Comparison of ENCODE assay signal across 8 mouse cellular contexts in the genomic region with DNA sequence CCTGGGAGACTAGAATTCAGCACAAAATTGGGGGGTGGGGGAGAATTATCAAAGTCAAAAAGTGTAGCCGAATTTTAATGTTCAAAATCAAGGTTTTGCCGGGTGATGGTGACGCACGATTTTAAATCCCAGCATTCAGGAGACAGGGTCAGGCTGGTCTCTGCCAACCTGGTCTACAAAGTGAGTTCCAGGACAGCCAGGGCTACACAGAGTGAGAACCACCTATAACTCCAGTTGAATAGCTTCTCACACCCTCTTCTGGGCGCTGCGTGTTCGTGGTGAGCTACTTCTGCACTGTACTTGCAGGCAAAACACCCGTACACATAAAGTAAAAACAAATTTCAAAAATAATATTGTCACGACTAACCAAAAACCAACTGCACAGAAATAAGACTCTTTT. TPM values are rescaled to one million over a fixed set of nuclear protein-coding genes. Genes with fewer than 3 reads are reported as not detected.
DNase-seq lines count a peak whose midpoint lies in the region; ATAC-seq and TF ChIP-seq lines count a peak whose summit lies in the region.

No protein-coding gene starts in this region.

- TF ChIP-seq CTCF in lung, adult 2 months (IDR thresholded peaks at IDR 0.05; ENCODE audit: insufficient read depth, low read length), result no peak
- no peak for TF ChIP-seq CTCF in small intestine, adult 2 months (IDR thresholded peaks at IDR 0.05; ENCODE audit: extremely low read depth, insufficient read length, insufficient replicate concordance, low read depth, low read length)

- peaks cover 10% of the 10 kb centered on the region; the same call in 1 of the 2 replicates for H3K36me3 ChIP-seq in lung, embryonic 15.5 days
- peaks cover 16% of the 10 kb centered on the region for H3K36me3 ChIP-seq in embryonic facial prominence, embryonic 15.5 days
- peaks cover 18% of the 10 kb centered on the region for H3K36me3 ChIP-seq in limb, embryonic 10.5 days
- H3K36me3 ChIP-seq in small intestine, adult 2 months (ENCODE audit: control insufficient read depth, insufficient read depth, low read length), result 0 out of 2 replicates have a peak, but pooled peaks cover 4% of the 10 kb centered on the region

- H3K9ac ChIP-seq in lung, embryonic 15.5 days, result peak overlapping the region; percentile 74; the same call in 1 of the 2 replicates
- H3K9ac ChIP-seq in embryonic facial prominence, embryonic 15.5 days, result peak overlapping the region; percentile 54; the same call in 1 of the 2 replicates

- H3K4me2 ChIP-seq in lung, embryonic 15.5 days, result peak overlapping the region; percentile 73
- peak overlapping the region; percentile 79 for H3K4me2 ChIP-seq in embryonic facial prominence, embryonic 15.5 days (replicated peaks)

- H3K4me3 ChIP-seq in lung, embryonic 15.5 days, result peak overlapping the region; percentile 72
- no peak overlapping the region for H3K4me3 ChIP-seq in lung, adult 2 months (replicated peaks; ENCODE audit: extremely low read depth, low read depth, low read length)
- peak overlapping the region; percentile 74 for H3K4me3 ChIP-seq in embryonic facial prominence, embryonic 15.5 days (replicated peaks)
- H3K4me3 ChIP-seq in limb, embryonic 10.5 days, result peak overlapping the region; percentile 74
- 0 out of 2 replicates have a peak overlapping the region, but pooled peaks have one; percentile 85 for H3K4me3 ChIP-seq in small intestine, adult 2 months (ENCODE audit: low read depth, low read length)

- H3K27ac ChIP-seq in lung, embryonic 15.5 days, result no peak overlapping the region
- no peak overlapping the region for H3K27ac ChIP-seq in embryonic facial prominence, embryonic 15.5 days (replicated peaks)
- peak overlapping the region; percentile 81 for H3K27ac ChIP-seq in limb, embryonic 10.5 days
- no peak overlapping the region for H3K27ac ChIP-seq in small intestine, adult 2 months (ENCODE audit: insufficient read depth, low read depth, low read length)

- H3K9me3 ChIP-seq in lung, embryonic 15.5 days, result no peaks in the 10 kb centered on the region
- H3K9me3 ChIP-seq in embryonic facial prominence, embryonic 15.5 days (replicated peaks), result no peaks in the 10 kb centered on the region
- H3K9me3 ChIP-seq in limb, embryonic 10.5 days (replicated peaks), result no peaks in the 10 kb centered on the region

- peaks cover 24% of the 10 kb centered on the region for H3K4me1 ChIP-seq in lung, embryonic 15.5 days
- H3K4me1 ChIP-seq in lung, adult 2 months (ENCODE audit: control insufficient read depth, insufficient read depth, low read length), result 0 out of 2 replicates have a peak, but pooled peaks cover 3% of the 10 kb centered on the region
- peaks cover 20% of the 10 kb centered on the region for H3K4me1 ChIP-seq in embryonic facial prominence, embryonic 15.5 days
- H3K4me1 ChIP-seq in limb, embryonic 10.5 days, result peaks cover 13% of the 10 kb centered on the region; the same call in 1 of the 2 replicates
- H3K4me1 ChIP-seq in small intestine, adult 2 months (ENCODE audit: control insufficient read depth, insufficient read depth, insufficient read length, low read length), result peaks cover 5% of the 10 kb centered on the region

- TF ChIP-seq POLR2A in lung, adult 2 months (IDR thresholded peaks at IDR 0.05; ENCODE audit: borderline replicate concordance, extremely low read depth, low read depth, low read length), result no peak
- no peak for TF ChIP-seq POLR2A in small intestine, adult 2 months (IDR thresholded peaks at IDR 0.05; ENCODE audit: low read depth, low read length)

- WGBS in lung, embryonic 15.5 days, result 14% methylated on average over 9 of the region's 9 CpGs
- WGBS in lung, adult 2 months, result 10% methylated on average over 9 of the region's 9 CpGs
- WGBS in embryonic facial prominence, embryonic 15.5 days, result 15% methylated on average over 9 of the region's 9 CpGs
- 24% methylated on average over 9 of the region's 9 CpGs for WGBS in limb, embryonic 10.5 days
- WGBS in small intestine, adult 2 months, result 16% methylated on average over 9 of the region's 9 CpGs

- ATAC-seq in lung, embryonic 15.5 days (ENCODE audit: borderline replicate concordance, extremely low read depth, low FRiP score, low TSS enrichment), result no peak
- no peak for ATAC-seq in embryonic facial prominence, embryonic 15.5 days (ENCODE audit: insufficient number of reproducible peaks, low FRiP score, low TSS enrichment, low read depth)

- DNase-seq in lung, adult 2 months, result no peak
- DNase-seq in limb, embryonic 10.5 days (ENCODE audit: low spot score), result no peak
- no peak for DNase-seq in B cell, adult 2 months
- no peak for DNase-seq in thymus, postnatal 25 days
- DNase-seq in right cerebral cortex, postnatal 36 days (ENCODE audit: low spot score in 2 of 2), result no peak

- peaks cover 4% of the 10 kb centered on the region; the same call in 1 of the 2 replicates for H3K27me3 ChIP-seq in lung, embryonic 15.5 days
- H3K27me3 ChIP-seq in embryonic facial prominence, embryonic 15.5 days, result peaks cover 4% of the 10 kb centered on the region; the same call in 1 of the 2 replicates
- peaks cover 24% of the 10 kb centered on the region for H3K27me3 ChIP-seq in limb, embryonic 10.5 days (ENCODE audit: low read depth, poor library complexity, severe bottlenecking)
- H3K27me3 ChIP-seq in small intestine, adult 2 months (ENCODE audit: control insufficient read depth, insufficient read depth, low read length), result no peaks in the 10 kb centered on the region

RNA-seq across cellular contexts. Expression of a gene that starts 0.5 kb away (rescaled TPM):
- 12.1 and 13.1 TPM in 2 replicates for polyA plus RNA-seq in lung, embryonic 15.5 days (2015; fragmentation: Nextera tagmentation; extraction: Ambion mirVana)
- 1.9 and 3.9 TPM in 2 replicates for polyA plus RNA-seq in lung, adult 2 months (2012; rRNA removed)
- polyA plus RNA-seq in embryonic facial prominence, embryonic 15.5 days (2015; fragmentation: Nextera tagmentation; extraction: Ambion mirVana), result 9.8 and 10.7 TPM in 2 replicates
- 11.7 and 12.1 TPM in 2 replicates for polyA plus RNA-seq in limb, embryonic 10.5 days (2016; fragmentation: Nextera tagmentation; extraction: Ambion mirVana)
- 0.58 and 0.95 TPM in 2 replicates for polyA plus RNA-seq in small intestine, adult 2 months (2012; rRNA removed)

RNA-seq across cellular contexts. Expression of a gene that starts 24.5 kb away (rescaled TPM):
- 0.62 TPM in 1 of 2 replicates, not detected in the other for polyA plus RNA-seq in lung, embryonic 15.5 days (2015; fragmentation: Nextera tagmentation; extraction: Ambion mirVana)
- polyA plus RNA-seq in lung, adult 2 months (2012; rRNA removed), result not detected in 2 replicates
- polyA plus RNA-seq in embryonic facial prominence, embryonic 15.5 days (2015; fragmentation: Nextera tagmentation; extraction: Ambion mirVana), result not detected in 2 replicates
- polyA plus RNA-seq in limb, embryonic 10.5 days (2016; fragmentation: Nextera tagmentation; extraction: Ambion mirVana), result not detected in 2 replicates
- not detected in 2 replicates for polyA plus RNA-seq in small intestine, adult 2 months (2012; rRNA removed)

RNA-seq across cellular contexts. Expression of a gene that starts 39.1 kb away (rescaled TPM):
- 157 and 163 TPM in 2 replicates for polyA plus RNA-seq in lung, embryonic 15.5 days (2015; fragmentation: Nextera tagmentation; extraction: Ambion mirVana)
- polyA plus RNA-seq in lung, adult 2 months (2012; rRNA removed), result 57.3 and 75.1 TPM in 2 replicates
- 175 and 193 TPM in 2 replicates for polyA plus RNA-seq in embryonic facial prominence, embryonic 15.5 days (2015; fragmentation: Nextera tagmentation; extraction: Ambion mirVana)
- 236 and 252 TPM in 2 replicates for polyA plus RNA-seq in limb, embryonic 10.5 days (2016; fragmentation: Nextera tagmentation; extraction: Ambion mirVana)
- 55.5 and 103 TPM in 2 replicates for polyA plus RNA-seq in small intestine, adult 2 months (2012; rRNA removed)

RNA-seq across cellular contexts. Expression of a gene that starts 49.4 kb away (rescaled TPM):
- polyA plus RNA-seq in lung, embryonic 15.5 days (2015; fragmentation: Nextera tagmentation; extraction: Ambion mirVana), result 22.8 and 23.3 TPM in 2 replicates
- 5.2 and 5.6 TPM in 2 replicates for polyA plus RNA-seq in lung, adult 2 months (2012; rRNA removed)
- 20.5 and 21.3 TPM in 2 replicates for polyA plus RNA-seq in embryonic facial prominence, embryonic 15.5 days (2015; fragmentation: Nextera tagmentation; extraction: Ambion mirVana)
- polyA plus RNA-seq in limb, embryonic 10.5 days (2016; fragmentation: Nextera tagmentation; extraction: Ambion mirVana), result 11.2 and 11.9 TPM in 2 replicates
- polyA plus RNA-seq in small intestine, adult 2 months (2012; rRNA removed), result 2.2 and 3.6 TPM in 2 replicates
